Mouse (Mus musculus): ENCODE measurements at regions not wholly inside any gene's neighbourhood (a gene's known extent, or its start where the extent isn't known, plus 50 kb on each side); places are given as distances from the start of the nearest gene placed in this dataset.

- TF ChIP-seq CTCF (IDR thresholded peaks at IDR 0.05; ENCODE audit: low read depth, low read length) (no peak), POLR2A (IDR thresholded peaks at IDR 0.05; ENCODE audit: borderline replicate concordance, low read depth, low read length) (no peak)
Measured at GRCm38 (mm10) chr13:11490766-11491165, 616.0 kb downstream of the Ryr2 start.

All from bone marrow macrophage, adult 2 months (primary cell).